25 mouse cellular contexts compared by ENCODE assay signal in the genomic region with DNA sequence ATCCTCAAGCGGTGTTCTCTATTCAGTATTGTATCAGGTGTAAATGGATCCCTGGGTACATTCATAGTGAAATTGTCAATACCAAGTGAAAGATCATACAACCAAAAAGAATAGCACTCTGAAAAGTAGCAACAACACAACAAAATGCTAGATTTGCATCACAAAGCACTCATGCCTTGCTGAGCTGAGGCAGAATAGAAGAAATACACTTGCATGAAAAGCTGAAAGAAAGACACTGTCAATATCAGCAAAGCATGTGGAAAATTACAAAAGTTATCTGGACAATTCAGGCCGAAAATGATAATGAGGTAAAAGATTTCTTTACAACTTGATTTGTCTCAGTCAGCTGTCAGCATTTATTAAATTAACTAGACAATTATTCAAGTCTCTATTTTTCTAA.
DNase-seq lines count a peak whose midpoint lies in the region; ATAC-seq lines count a peak whose summit lies in the region.
"Had no signal": no experiment of that assay in that cellular context is flagged by ENCODE, and none has a peak within 500 bp of the region (broad histone marks: within the 10 kb centered on the region; RNA-seq: fewer than 3 reads in every experiment).

No protein-coding gene starts in this region.

- 0 out of 2 replicates have a peak, but pooled peaks have one; percentile 12 for ATAC-seq in forebrain, embryonic 12.5 days (ENCODE audit: low FRiP score)
- peak; percentile 45; the same call in 1 of the 2 replicates for ATAC-seq in midbrain, embryonic 11.5 days (ENCODE audit: low FRiP score)
- 0 out of 2 replicates have a peak, but pooled peaks have one; percentile 30 for ATAC-seq in neural tube, embryonic 11.5 days (ENCODE audit: insufficient read depth, low FRiP score, low TSS enrichment)
- ATAC-seq: activated CD4-positive, CD25-positive, alpha-beta regulatory T cell, adult 4 months; forebrain, embryonic 16.5 days; hindbrain, embryonic 16.5 days; inflammation-experienced regulatory T-cells, adult 6 months; intestine, embryonic 16.5 days had no signal

- no peak overlapping the region for H3K27ac ChIP-seq in forebrain, embryonic 12.5 days
- H3K27ac ChIP-seq in forebrain, embryonic 10.5 days = no peak overlapping the region
- no peak overlapping the region for H3K27ac ChIP-seq in midbrain, embryonic 11.5 days (ENCODE audit: low read depth, low read length)
- H3K27ac ChIP-seq in midbrain, embryonic 10.5 days (replicated peaks) = no peak overlapping the region
- no peak overlapping the region for H3K27ac ChIP-seq in neural tube, embryonic 11.5 days (ENCODE audit: low read depth, low read length)
- H3K27ac ChIP-seq: embryonic facial prominence, embryonic 12.5 days; embryonic facial prominence, embryonic 15.5 days; gastrocnemius, adult 2 months; hindbrain, embryonic 13.5 days had no signal

- 17% methylated on average over 2 of the region's 2 CpGs for WGBS in forebrain, embryonic 12.5 days
- WGBS in forebrain, embryonic 10.5 days = 68% methylated on average over 2 of the region's 2 CpGs
- WGBS in midbrain, embryonic 11.5 days = 52% methylated on average over 2 of the region's 2 CpGs
- WGBS in midbrain, embryonic 10.5 days = 67% methylated on average over 2 of the region's 2 CpGs
- 49% methylated on average over 2 of the region's 2 CpGs for WGBS in neural tube, embryonic 11.5 days

- no peaks in the 10 kb centered on the region for H3K36me3 ChIP-seq in forebrain, embryonic 12.5 days (replicated peaks)
- no peaks in the 10 kb centered on the region for H3K36me3 ChIP-seq in forebrain, embryonic 10.5 days (replicated peaks)
- no peaks in the 10 kb centered on the region for H3K36me3 ChIP-seq in midbrain, embryonic 11.5 days (ENCODE audit: control insufficient read depth, insufficient read depth, low read length)
- H3K36me3 ChIP-seq in midbrain, embryonic 10.5 days = no peaks in the 10 kb centered on the region
- H3K36me3 ChIP-seq in neural tube, embryonic 11.5 days (ENCODE audit: control insufficient read depth, insufficient read depth, low read length) = no peaks in the 10 kb centered on the region
- H3K36me3 ChIP-seq: embryonic facial prominence, embryonic 12.5 days; embryonic facial prominence, embryonic 15.5 days; hindbrain, embryonic 13.5 days had no signal

- H3K9me3 ChIP-seq in forebrain, embryonic 12.5 days = no peaks in the 10 kb centered on the region
- H3K9me3 ChIP-seq in forebrain, embryonic 10.5 days = no peaks in the 10 kb centered on the region
- H3K9me3 ChIP-seq in midbrain, embryonic 11.5 days (ENCODE audit: control insufficient read depth, low read length) = no peaks in the 10 kb centered on the region
- no peaks in the 10 kb centered on the region for H3K9me3 ChIP-seq in midbrain, embryonic 10.5 days (replicated peaks)
- no peaks in the 10 kb centered on the region for H3K9me3 ChIP-seq in neural tube, embryonic 11.5 days (ENCODE audit: control insufficient read depth, low read length)
- H3K9me3 ChIP-seq: embryonic facial prominence, embryonic 12.5 days; embryonic facial prominence, embryonic 15.5 days; hindbrain, embryonic 13.5 days had no signal

- H3K9ac ChIP-seq in forebrain, embryonic 12.5 days = no peak overlapping the region
- H3K9ac ChIP-seq in midbrain, embryonic 11.5 days (ENCODE audit: low read length) = no peak overlapping the region
- H3K9ac ChIP-seq in neural tube, embryonic 11.5 days (ENCODE audit: low read length) = no peak overlapping the region
- H3K9ac ChIP-seq: embryonic facial prominence, embryonic 12.5 days; embryonic facial prominence, embryonic 15.5 days; hindbrain, embryonic 13.5 days had no signal

- DNase-seq in embryo, embryonic 10 days (ENCODE audit: low spot score) = peak; percentile 4
- DNase-seq in embryo, embryonic 11 days = no peak
- DNase-seq in forebrain, embryonic 10.5 days (ENCODE audit: extremely low spot score, low spot score) = no peak
- no peak for DNase-seq in midbrain, embryonic 11.5 days (ENCODE audit: low spot score, missing footprints)
- no peak for DNase-seq in midbrain, embryonic 10.5 days (ENCODE audit: low spot score)
- DNase-seq in neural tube, embryonic 11.5 days (ENCODE audit: low spot score) = no peak
- no peak for DNase-seq in neural tube, embryonic 10.5 days (ENCODE audit: extremely low spot score, low spot score)
- DNase-seq: adrenal gland, adult 8-10 months; adrenal gland, postnatal 25 days; cerebellum, adult 18-20 months; cerebellum, adult 9-10 months; cerebellum, postnatal 14 days; gastrocnemius, adult 2 months; gastrocnemius, postnatal 14 days; heart, adult 11 months had no signal

- no peaks in the 10 kb centered on the region for H3K4me1 ChIP-seq in forebrain, embryonic 12.5 days
- peaks cover 7% of the 10 kb centered on the region; the same call in 1 of the 2 replicates for H3K4me1 ChIP-seq in forebrain, embryonic 10.5 days
- H3K4me1 ChIP-seq in midbrain, embryonic 11.5 days (ENCODE audit: control insufficient read depth, insufficient read depth, low read length) = no peaks in the 10 kb centered on the region
- H3K4me1 ChIP-seq in midbrain, embryonic 10.5 days = 0 out of 2 replicates have a peak, but pooled peaks cover 10% of the 10 kb centered on the region
- no peaks in the 10 kb centered on the region for H3K4me1 ChIP-seq in neural tube, embryonic 11.5 days (ENCODE audit: control insufficient read depth, insufficient read depth, low read length)
- H3K4me1 ChIP-seq: embryonic facial prominence, embryonic 12.5 days; embryonic facial prominence, embryonic 15.5 days; hindbrain, embryonic 13.5 days had no signal

- H3K4me3 ChIP-seq in forebrain, embryonic 12.5 days (replicated peaks) = no peak overlapping the region
- no peak overlapping the region for H3K4me3 ChIP-seq in forebrain, embryonic 10.5 days
- no peak overlapping the region for H3K4me3 ChIP-seq in midbrain, embryonic 11.5 days (ENCODE audit: low read depth, low read length)
- H3K4me3 ChIP-seq in midbrain, embryonic 10.5 days = no peak overlapping the region
- H3K4me3 ChIP-seq in neural tube, embryonic 11.5 days (ENCODE audit: low read depth, low read length) = no peak overlapping the region
- H3K4me3 ChIP-seq: embryonic facial prominence, embryonic 12.5 days; embryonic facial prominence, embryonic 15.5 days; gastrocnemius, adult 2 months; hindbrain, embryonic 13.5 days had no signal

- no peaks in the 10 kb centered on the region for H3K27me3 ChIP-seq in forebrain, embryonic 12.5 days
- no peaks in the 10 kb centered on the region for H3K27me3 ChIP-seq in forebrain, embryonic 10.5 days (ENCODE audit: poor library complexity, severe bottlenecking)
- no peaks in the 10 kb centered on the region for H3K27me3 ChIP-seq in midbrain, embryonic 11.5 days (ENCODE audit: control insufficient read depth, insufficient read depth, low read length)
- H3K27me3 ChIP-seq in midbrain, embryonic 10.5 days (ENCODE audit: low read depth, poor library complexity, severe bottlenecking) = no peaks in the 10 kb centered on the region
- H3K27me3 ChIP-seq in neural tube, embryonic 11.5 days (ENCODE audit: control insufficient read depth, insufficient read depth, low read length) = no peaks in the 10 kb centered on the region
- H3K27me3 ChIP-seq: embryonic facial prominence, embryonic 12.5 days; embryonic facial prominence, embryonic 15.5 days; hindbrain, embryonic 13.5 days had no signal

- H3K4me2 ChIP-seq in forebrain, embryonic 12.5 days = no peak overlapping the region
- H3K4me2 ChIP-seq in midbrain, embryonic 11.5 days = no peak overlapping the region
- H3K4me2 ChIP-seq in neural tube, embryonic 11.5 days (ENCODE audit: low read depth) = no peak overlapping the region
- H3K4me2 ChIP-seq: embryonic facial prominence, embryonic 12.5 days; embryonic facial prominence, embryonic 15.5 days; heart, embryonic 11.5 days; hindbrain, embryonic 13.5 days had no signal
